Mouse (Mus musculus) heart, embryonic 11.5 days (tissue): Measurements from ENCODE around the gene Rps27a. TPM values are rescaled to one million over a fixed set of nuclear protein-coding genes. Genes with fewer than 3 reads are reported as not detected.

Experiments
- ATAC-seq: fragments of 200-750 bp; cut with Nextera tagmentation; replicated peaks from 2 replicates; pipeline ENCODE4 v1.8.0; 2017; ENCODE audit warnings: moderate library complexity; ENCODE audit not compliant: insufficient number of reproducible peaks, low FRiP score, low TSS enrichment
- H3K27ac ChIP-seq: fragments of 300-500 bp; sonication (generic); 2 replicates; pipeline ENCODE4 v1.5.1; 2014; ENCODE audit warnings: mild to moderate bottlenecking, low read depth, low read length
- H3K27me3 ChIP-seq: fragments of 300-500 bp; sonication (generic); 2 replicates; pipeline ENCODE4 v1.6.1; 2014; ENCODE audit warnings: mild to moderate bottlenecking, low read length, mixed read lengths; ENCODE audit not compliant: control insufficient read depth, insufficient read depth
- H3K36me3 ChIP-seq: fragments of 300-500 bp; sonication (generic); 2 replicates; pipeline ENCODE4 v1.6.1; 2014; ENCODE audit warnings: mild to moderate bottlenecking, low read length, moderate library complexity, mixed read lengths; ENCODE audit not compliant: control insufficient read depth, insufficient read depth
- H3K4me1 ChIP-seq: fragments of 300-500 bp; sonication (generic); 2 replicates; pipeline ENCODE4 v1.6.1; 2014; ENCODE audit warnings: low read length; ENCODE audit not compliant: control insufficient read depth, insufficient read depth
- H3K4me2 ChIP-seq: fragments of 300-500 bp; sonication (generic); 2 replicates; pipeline ENCODE4 v1.6.1; 2014; ENCODE audit warnings: mild to moderate bottlenecking, moderate library complexity
- H3K4me3 ChIP-seq: fragments of 300-500 bp; sonication (generic); 2 replicates; pipeline ENCODE4 v1.5.1; 2014; ENCODE audit warnings: low read depth, low read length
- H3K9ac ChIP-seq: fragments of 300-500 bp; sonication (generic); 2 replicates; pipeline ENCODE4 v1.6.1; 2014; ENCODE audit warnings: mild to moderate bottlenecking, low read depth, low read length, moderate library complexity
- H3K9me3 ChIP-seq: fragments of 300-500 bp; sonication (generic); replicated peaks from 2 replicates; pipeline ENCODE4 v1.6.1; 2016; ENCODE audit warnings: low read length; ENCODE audit not compliant: control insufficient read depth
- WGBS: fragments of 180-500 bp; shearing (Covaris S2); extraction: QIAGEN DNeasy Blood & Tissue Kit; methylation state at CpG from one replicate; pipeline ENCODE4 v1.1.7; 2014; ENCODE audit not compliant: insufficient replicate concordance; 5-methylcytosine and 5-hydroxymethylcytosine counted together
- polyA plus RNA-seq: library from polyadenylated mRNA; unstranded; fragments of >200 nt; fragmentation: Nextera tagmentation; extraction: Ambion mirVana; gene quantifications from 2 replicates; pipeline ENCODE4 v1.2.1, GENCODE M21; 2014

Gene Rps27a
- polyA plus RNA-seq, 1 experiment from 2014 or later, result 895 TPM

GRCm38 (mm10) chr11:29525988-29526794 lies 21.7 kb downstream of the Rps27a start, which contains the start of gene Mtif2:
Gene Mtif2 (plus strand): TSS chr11:29526408.
- Histone ChIP-seq H3K36me3 (peaks cover 5% of the 10 kb centered on the region), H3K4me1 (0 out of 2 replicates have a peak, but pooled peaks cover 5% of the 10 kb centered on the region), H3K4me2 (peak within 1 kb of the TSS; percentile 81), H3K4me3 (peak within 1 kb of the TSS; percentile 82), H3K27me3 (no peaks in the 10 kb centered on the region), H3K9ac (peak within 1 kb of the TSS; percentile 88), H3K27ac (peak within 1 kb of the TSS; percentile 83), H3K9me3 (no peaks in the 10 kb centered on the region)
- WGBS, result 2% methylated on average over 47 of the region's 47 CpGs
- ATAC-seq, result peak; percentile 93

DNA sequence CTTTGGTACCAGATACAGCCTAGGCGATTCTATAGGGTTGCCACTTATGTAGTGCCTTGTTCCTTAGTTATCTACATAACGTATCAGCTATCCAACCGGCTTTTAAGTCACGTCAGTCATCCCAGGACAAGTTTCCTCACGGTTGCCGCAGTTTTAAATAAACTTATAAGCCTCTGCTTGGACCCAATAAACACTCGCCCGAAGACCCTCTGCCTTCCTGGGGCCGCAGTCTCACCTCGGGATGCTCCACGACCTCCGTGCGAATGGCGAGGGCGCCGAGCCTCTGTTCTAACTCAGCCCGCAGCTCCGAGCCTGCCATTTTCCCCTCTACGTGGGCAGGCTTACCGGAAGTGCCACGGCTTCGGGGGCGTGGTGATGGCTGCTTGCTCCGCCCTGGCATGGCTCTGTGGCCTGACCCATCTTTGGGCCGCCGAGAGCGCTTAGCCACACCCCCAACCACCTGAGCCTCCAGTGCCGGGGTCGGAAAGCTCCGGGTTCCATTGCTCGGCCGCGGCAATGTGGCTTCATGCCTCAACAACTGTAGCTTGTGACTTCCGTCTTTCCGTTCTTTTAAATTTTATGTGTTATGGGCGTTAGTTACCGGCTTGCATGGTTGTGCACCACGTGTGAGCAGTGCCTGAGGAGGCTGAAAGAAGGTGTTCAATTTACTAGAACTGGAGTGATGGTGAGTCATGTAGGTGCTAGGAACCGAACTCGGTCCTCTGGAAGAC lies 33.1 kb downstream of the Rps27a start, which contains the start of gene Prorsd1:
Gene Prorsd1 (minus strand): TSS at position 352 of the 731 bp plus-strand sequence.
- H3K9ac ChIP-seq, result peak within 1 kb of the TSS; percentile 80
- H3K9me3 ChIP-seq, result no peaks in the 10 kb centered on the region
- H3K4me3 ChIP-seq, result peak within 1 kb of the TSS; percentile 55
- peaks cover 4% of the 10 kb centered on the region for H3K36me3 ChIP-seq
- no peaks in the 10 kb centered on the region for H3K27me3 ChIP-seq
- no peak within 1 kb of the TSS for H3K27ac ChIP-seq
- H3K4me1 ChIP-seq, result no peaks in the 10 kb centered on the region
- peak; percentile 99 for ATAC-seq
- 2% methylated on average over 40 of the region's 40 CpGs for WGBS
- H3K4me2 ChIP-seq, result peak within 1 kb of the TSS; percentile 69

DNA sequence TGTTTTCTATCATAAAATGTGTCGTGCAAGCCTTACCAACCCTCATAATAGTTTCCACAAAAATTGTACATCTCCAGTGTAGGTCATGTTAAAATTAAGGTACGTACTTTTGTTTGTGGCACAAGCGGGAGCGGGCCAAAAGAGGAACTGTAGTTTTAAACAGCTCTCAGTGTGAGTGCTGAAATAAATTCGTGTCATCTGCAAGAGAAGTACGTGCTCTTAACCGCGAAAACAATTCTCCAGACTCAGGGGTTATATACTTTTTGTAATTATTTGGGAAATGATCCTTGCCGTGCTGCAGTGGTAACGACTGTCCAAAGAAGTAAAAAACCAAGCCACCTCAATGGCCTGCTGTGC lies 33.6 kb downstream of the Rps27a start:
- peak; percentile 12; the same call in 1 of the 2 replicates for ATAC-seq
- 24% methylated on average over 10 of the region's 10 CpGs for WGBS
- no peaks in the 10 kb centered on the region for H3K9me3 ChIP-seq
- H3K4me3 ChIP-seq, result peak overlapping the region; percentile 55
- peaks cover 4% of the 10 kb centered on the region for H3K36me3 ChIP-seq
- peak overlapping the region; percentile 80 for H3K9ac ChIP-seq
- H3K4me2 ChIP-seq, result peak overlapping the region; percentile 69
- no peaks in the 10 kb centered on the region for H3K4me1 ChIP-seq
- no peak overlapping the region for H3K27ac ChIP-seq
- no peaks in the 10 kb centered on the region for H3K27me3 ChIP-seq

- H3K27ac ChIP-seq, result no peak overlapping the region
- ATAC-seq, result no peak
- no peak overlapping the region for H3K9ac ChIP-seq
- H3K4me1 ChIP-seq, result no peaks in the 10 kb centered on the region
- H3K27me3 ChIP-seq, result no peaks in the 10 kb centered on the region
- H3K4me3 ChIP-seq, result no peak overlapping the region
- no peak overlapping the region for H3K4me2 ChIP-seq
- WGBS, result 88% methylated on average over 4 of the region's 4 CpGs
- peaks cover 4% of the 10 kb centered on the region for H3K36me3 ChIP-seq
- H3K9me3 ChIP-seq, result no peaks in the 10 kb centered on the region
Observed at GRCm38 (mm10) chr11:29512818-29513535, 34.9 kb downstream of the Rps27a start.

GRCm38 (mm10) chr11:29509421-29509820 lies 38.5 kb downstream of the Rps27a start:
- ATAC-seq, result no peak
- Histone ChIP-seq H3K36me3 (peaks cover 4% of the 10 kb centered on the region), H3K4me2 (no peak overlapping the region), H3K4me1 (no peaks in the 10 kb centered on the region), H3K4me3 (no peak overlapping the region), H3K9me3 (no peaks in the 10 kb centered on the region), H3K9ac (no peak overlapping the region), H3K27ac (no peak overlapping the region), H3K27me3 (no peaks in the 10 kb centered on the region)
- 94% methylated on average over 1 of the region's 1 CpGs for WGBS

DNA sequence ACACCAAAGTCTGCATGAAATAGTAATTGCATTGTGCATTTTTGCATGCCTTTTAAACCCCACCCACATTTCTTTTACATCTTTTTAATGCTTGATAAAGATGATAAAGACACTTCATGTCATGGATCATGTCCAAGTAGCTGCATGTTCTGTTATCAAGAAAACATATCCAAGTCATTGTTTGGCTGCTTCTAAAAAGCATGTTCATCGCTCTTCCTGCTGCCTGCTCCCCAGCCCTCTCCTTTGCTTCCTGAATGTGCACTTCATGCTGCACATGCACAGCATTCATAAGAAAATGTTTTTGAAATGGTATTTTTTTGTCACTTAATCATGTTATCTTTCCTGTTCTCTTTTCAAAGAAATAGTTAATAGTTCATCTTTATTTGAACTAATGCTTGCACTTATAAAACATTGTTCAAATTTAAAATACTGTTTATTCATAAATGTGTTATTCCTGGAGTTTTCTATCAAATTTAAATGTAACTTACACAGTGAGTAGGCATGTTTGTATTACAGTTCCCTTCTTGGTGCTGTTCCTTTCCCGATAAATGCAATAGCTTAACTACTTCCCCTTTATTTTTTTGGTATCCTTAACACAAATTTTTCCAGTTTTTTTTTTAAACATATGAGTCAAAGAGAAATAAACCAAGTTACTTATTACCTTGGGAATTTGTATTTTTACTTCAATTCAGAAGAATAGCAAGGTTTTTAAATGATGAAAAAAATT lies 42.8 kb downstream of the Rps27a start:
- WGBS, result 88% methylated on average over 2 of the region's 2 CpGs
- no peak overlapping the region for H3K9ac ChIP-seq
- no peak overlapping the region for H3K4me2 ChIP-seq
- no peaks in the 10 kb centered on the region for H3K27me3 ChIP-seq
- no peaks in the 10 kb centered on the region for H3K9me3 ChIP-seq
- ATAC-seq, result no peak
- no peaks in the 10 kb centered on the region for H3K4me1 ChIP-seq
- H3K27ac ChIP-seq, result no peak overlapping the region
- no peaks in the 10 kb centered on the region; the same call in 1 of the 2 replicates for H3K36me3 ChIP-seq
- no peak overlapping the region for H3K4me3 ChIP-seq

GRCm38 (mm10) chr11:29503948-29504893 lies 43.7 kb downstream of the Rps27a start:
- WGBS, result 81% methylated on average over 10 of the region's 10 CpGs
- H3K36me3 ChIP-seq, result no peaks in the 10 kb centered on the region; the same call in 1 of the 2 replicates
- no peaks in the 10 kb centered on the region for H3K27me3 ChIP-seq

More at GRCm38 (mm10) chr11:29503948-29504893, 43.7 kb downstream of the Rps27a start:
- H3K4me3 ChIP-seq, result no peak overlapping the region
- no peak overlapping the region for H3K9ac ChIP-seq
- no peak overlapping the region for H3K27ac ChIP-seq
- no peak for ATAC-seq
- H3K4me1 ChIP-seq, result no peaks in the 10 kb centered on the region
- no peak overlapping the region for H3K4me2 ChIP-seq
- no peaks in the 10 kb centered on the region for H3K9me3 ChIP-seq
